Mouse (Mus musculus): Measurements from ENCODE around the gene Ralgps1.

Gene Ralgps1

GRCm38 (mm10) chr2:33170777-33171565 lies 200.3 kb downstream of the Ralgps1 start:
- DNase-seq: no peak

DNA sequence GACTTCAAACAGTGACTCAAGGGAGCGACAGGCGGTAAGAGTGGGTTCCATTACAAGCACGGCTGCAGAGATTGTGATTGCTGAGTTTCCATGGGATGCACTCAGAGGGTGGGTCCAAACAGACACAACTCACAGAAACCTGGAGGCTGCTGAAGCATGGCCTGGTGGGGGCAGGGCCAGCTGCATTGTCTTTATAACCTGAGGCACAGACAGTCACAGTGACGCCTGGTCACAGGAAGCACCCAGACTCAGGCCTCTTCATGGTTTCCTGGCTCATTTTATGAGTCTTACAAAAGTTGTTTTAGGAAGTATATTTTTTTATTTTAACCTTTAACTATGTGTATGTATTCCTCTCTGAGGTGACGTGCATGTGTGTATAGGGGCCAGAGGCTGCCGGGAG lies 201.8 kb downstream of the Ralgps1 start:
- DNase-seq: no peak

GRCm38 (mm10) chr2:33167060-33167459 lies 204.2 kb downstream of the Ralgps1 start:
- DNase-seq: no peak

GRCm38 (mm10) chr2:33165710-33166374 lies 205.4 kb downstream of the Ralgps1 start:
- peak; percentile 59 for DNase-seq

GRCm38 (mm10) chr2:33165229-33165628 lies 206.1 kb downstream of the Ralgps1 start:
- peak; percentile 68 for DNase-seq

DNA sequence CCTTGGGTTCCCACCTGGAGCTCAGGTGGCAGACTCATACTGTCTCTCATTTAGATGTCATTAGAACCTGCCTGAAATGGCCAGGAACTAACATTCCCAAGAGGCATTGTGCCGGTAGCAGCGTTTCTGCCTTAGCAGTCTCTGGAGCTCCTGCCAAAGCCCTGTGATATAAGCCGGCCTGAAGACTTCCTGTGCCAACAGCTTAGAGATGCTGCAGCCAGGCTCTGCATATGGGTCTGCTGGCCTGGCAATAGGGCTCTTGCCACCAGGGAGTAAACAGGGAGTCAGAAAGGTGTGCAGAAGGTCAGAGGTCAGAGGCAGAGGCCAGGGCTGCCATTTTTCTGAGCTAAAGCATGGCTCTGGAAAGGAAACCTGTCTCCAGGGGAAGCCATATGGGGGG lies 206.6 kb downstream of the Ralgps1 start:
- DNase-seq: peak; percentile 48

GRCm38 (mm10) chr2:33162126-33162525 lies 209.2 kb downstream of the Ralgps1 start:
- peak; percentile 35 for DNase-seq

GRCm38 (mm10) chr2:33160326-33160973 lies 210.8 kb downstream of the Ralgps1 start:
- peak; percentile 81 for DNase-seq

DNA sequence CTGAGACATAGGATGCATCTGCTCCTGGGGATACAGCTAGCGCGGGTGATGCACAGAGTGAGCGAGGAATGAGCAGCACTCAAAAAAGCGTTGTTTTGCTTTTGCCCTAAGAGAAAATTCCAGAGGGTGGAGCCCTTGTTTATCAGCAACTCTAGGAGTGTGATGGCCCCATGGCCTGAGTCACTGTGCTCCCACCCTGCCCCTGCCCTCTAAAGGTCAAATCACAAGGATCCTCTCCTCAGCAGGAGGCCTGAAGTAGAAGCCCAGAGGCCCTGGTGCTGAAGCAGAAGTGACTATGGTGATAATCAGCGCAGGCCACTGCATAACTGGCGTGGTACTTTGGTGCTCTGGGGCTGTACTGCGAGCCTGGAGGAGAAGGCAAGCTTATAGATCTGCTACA lies 211.7 kb downstream of the Ralgps1 start:
- DNase-seq: no peak

GRCm38 (mm10) chr2:33158895-33159294 lies 212.4 kb downstream of the Ralgps1 start:
- DNase-seq: no peak

DNA sequence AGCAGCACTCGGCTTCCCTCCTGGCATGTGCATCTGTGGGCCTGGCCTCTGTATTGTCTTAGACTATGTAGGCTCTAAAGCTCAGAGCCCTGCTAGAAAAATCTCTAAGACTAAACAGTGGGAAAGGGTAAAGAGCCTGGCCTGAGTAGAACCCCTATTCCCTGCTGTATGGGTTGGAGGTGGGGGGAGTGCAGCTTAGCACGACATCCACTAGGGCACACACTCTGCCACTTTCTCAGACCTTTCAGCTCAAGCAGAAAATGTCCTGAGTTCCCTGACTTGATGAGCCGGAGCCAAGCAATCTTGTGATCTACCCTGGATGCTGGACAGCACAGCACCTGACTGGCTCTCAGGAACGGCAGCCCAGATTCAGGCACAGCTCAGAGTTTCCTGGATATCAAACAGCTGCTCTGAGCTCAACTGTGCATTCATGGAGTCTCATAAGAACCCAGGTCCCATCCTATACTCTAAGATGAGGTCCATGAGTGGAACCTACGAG lies 215.0 kb downstream of the Ralgps1 start:
- DNase-seq: no peak

DNA sequence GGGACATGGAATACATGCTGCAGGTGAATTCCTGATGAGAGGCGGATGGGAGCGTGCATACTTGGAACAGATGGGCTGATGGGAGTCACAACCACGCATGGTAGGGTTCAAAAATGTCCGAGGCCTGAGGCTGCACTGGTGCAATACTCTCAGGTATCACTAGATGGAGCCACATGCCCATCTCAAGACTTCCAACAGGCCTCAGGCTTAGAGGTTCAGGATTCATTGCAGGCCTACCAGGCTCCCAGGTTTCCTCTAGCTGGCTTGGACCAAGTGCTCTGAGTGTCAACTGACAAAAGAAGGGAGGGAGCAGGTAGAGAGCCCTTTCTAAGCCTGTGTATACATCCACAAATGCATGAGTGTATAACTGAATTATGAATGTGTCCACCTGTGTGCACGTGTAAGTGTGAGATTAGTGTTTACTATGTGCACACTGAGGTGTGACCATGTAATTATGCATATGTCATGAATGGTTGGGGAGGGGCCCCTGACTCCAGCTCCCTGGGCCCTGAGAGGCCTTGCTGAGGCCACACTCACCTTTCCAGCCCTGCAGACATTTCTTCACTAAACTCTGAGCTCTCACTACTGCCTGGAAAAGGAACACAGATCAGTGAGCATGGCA lies 216.4 kb downstream of the Ralgps1 start:
- peak; percentile 85 for DNase-seq

- no peak for DNase-seq
These were observed 224.3 kb downstream of the Ralgps1 start for GRCm38 (mm10) chr2:33146994-33147393.

- no peak for DNase-seq
These were observed 228.0 kb downstream of the Ralgps1 start for GRCm38 (mm10) chr2:33143292-33143691.

GRCm38 (mm10) chr2:33138491-33138890 lies 232.8 kb downstream of the Ralgps1 start:
- DNase-seq: no peak

DNA sequence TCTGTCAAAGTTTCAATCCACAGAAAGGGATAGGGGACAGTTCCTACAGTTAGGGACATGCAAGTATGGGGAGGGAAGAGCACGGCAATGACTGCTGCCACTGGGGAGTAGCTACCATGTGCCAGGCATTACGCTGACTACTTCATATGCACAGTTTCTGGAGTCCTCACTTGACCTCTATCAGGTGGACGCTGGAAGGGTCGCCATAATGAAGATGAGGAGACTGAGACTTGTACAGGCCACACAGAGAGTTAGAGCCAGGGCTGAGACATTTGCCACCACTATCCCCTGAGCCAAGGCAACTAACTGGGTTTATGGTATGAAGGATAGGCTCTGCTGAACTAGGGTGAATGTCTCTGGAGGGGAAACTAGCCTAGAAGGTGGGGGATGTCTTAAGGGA lies 233.6 kb downstream of the Ralgps1 start:
- DNase-seq: no peak

DNA sequence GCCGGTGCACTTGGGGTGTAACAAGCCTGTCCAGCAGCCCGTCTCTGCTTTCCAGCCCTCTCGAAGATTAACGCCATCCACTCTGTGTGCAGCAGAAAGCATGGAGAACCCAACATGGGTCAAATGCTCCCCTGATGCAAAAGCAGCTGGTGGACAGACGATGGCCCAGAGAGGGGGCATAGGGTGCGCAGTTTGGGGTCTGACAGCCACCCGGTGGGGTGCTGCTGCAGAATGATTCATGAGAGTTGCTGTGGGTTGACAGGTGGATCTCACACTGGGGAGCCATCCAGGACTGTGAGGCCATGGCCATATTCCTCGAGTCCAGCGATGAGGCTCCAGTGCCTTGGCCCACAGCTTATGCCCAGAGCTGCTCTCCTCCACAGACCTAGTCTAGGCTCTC lies 234.0 kb downstream of the Ralgps1 start:
- DNase-seq: no peak

DNA sequence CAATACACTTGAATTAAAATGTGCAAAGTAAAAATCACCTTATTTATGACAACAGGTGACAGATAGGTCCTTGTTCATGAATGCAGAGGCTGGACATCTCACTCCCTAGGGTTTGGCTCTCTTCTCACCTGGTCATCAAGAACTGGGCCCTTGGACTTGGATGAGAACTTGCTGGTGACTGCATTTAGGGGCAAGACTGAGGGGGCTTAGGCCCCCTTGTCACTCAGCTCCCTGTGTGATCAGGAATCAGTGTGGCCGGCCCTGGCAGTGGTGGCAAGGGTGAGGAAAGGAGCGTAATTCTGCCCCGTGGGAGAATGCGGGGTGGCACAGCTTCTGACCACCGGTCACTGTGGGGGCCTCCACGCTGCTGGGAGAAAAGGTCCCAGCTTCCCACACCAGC lies 234.9 kb downstream of the Ralgps1 start:
- no peak for DNase-seq

DNA sequence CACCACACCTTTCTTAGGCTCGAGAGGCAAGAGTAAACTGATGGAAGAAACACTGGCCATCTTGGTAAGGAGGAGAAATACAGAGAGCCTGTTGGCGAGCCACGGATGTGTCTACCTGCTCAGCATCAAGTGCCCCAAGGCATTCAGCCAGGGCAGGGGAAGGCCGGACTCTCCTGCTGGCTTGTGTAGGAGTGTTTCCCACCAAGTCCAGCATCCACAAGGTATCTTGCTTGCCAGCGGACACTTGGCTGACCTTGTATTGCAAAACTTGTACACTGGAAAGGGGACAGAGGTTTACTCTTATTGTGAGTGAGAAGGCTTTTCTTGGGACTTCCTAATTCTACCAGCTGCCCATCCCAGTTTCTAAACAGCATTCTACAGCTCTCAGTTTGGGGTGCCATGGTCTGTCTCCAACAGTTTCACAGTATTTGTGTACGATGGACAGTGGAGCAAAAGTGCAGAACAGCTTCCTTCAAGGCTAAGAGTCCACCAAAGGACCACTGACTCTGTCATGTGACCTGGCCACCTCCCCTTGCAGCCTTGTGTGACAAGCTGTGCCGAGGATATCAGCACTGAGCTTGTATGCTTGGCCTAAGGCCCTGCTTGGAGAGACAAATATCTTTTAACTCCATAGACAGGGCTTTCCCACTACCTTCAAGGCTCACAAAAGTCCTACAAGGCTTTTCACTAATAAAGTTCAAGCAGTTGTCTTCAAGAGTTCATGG lies 236.4 kb downstream of the Ralgps1 start:
- DNase-seq: no peak

GRCm38 (mm10) chr2:33132306-33132705 lies 239.0 kb downstream of the Ralgps1 start:
- DNase-seq: no peak

DNA sequence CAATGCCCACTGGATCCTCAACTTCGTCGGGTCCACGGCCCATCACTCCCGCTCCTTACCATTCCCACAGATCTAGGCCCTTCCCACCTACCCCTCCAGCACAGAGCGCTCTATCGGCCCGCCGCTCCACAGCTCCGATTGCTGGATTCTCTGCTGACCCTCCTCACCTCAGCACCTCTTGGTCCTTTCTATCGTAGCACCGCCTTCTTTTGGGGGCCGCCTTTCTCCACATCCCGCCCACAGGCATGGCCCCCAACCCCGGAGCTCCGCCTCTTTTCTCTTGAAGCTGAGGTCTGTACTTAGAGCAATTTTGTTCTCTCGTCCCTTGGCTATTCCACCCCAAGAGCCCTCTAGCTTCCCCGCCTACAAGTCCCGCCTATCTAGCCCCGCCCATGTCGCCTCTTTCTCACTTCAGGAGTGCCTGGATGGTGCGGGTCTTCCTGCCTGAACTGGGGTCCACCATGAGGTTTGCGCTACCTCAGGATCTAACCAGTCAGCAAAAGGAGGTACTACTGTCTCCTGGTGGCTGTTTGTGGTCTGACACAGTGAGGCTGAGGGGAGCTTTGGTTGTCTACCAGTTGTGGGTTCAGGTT lies 239.7 kb downstream of the Ralgps1 start, which contains the start of gene Garnl3:
Gene Garnl3, minus strand, starts transcription at position 155 of the 593 bp plus-strand sequence.
- peak; percentile 91 for DNase-seq

Measured in lung, postnatal 10 days (tissue).